Mouse (Mus musculus) cortical plate, adult 2 months (tissue): ENCODE measurements around the gene Rnf43.

Source experiments
- CTCF ChIP-seq: fragments of 200-500 bp; IDR thresholded peaks from 2 replicates; pipeline ENCODE4 v1.5.1; 2011; ENCODE audit warnings: mild to moderate bottlenecking, control low read depth, low read length; ENCODE audit not compliant: insufficient read depth; ENCODE audit errors: extremely low read depth
- POLR2A ChIP-seq: fragments of 200-500 bp; IDR thresholded peaks from 2 replicates; pipeline ENCODE4 v1.6.1; 2011; ENCODE audit warnings: mild to moderate bottlenecking, low read length, control low read depth; ENCODE audit not compliant: insufficient read depth; ENCODE audit errors: extremely low read depth

GRCm38 (mm10) chr11:87677756-87678155, 15.2 kb downstream of the Rnf43 start:
- TF ChIP-seq CTCF, result no peak
- no peak for TF ChIP-seq POLR2A
